Mouse (Mus musculus) hindbrain, embryonic 14.5 days (tissue): ENCODE results near the gene Sh3bp2. TPM values are rescaled to one million over a fixed set of nuclear protein-coding genes. Genes with fewer than 3 reads are reported as not detected.
A peak's percentile ranks its signal among the peaks of the same experiment; 100 is the strongest.

ENCODE experiments used
- ATAC-seq: fragments of 200-750 bp; cut with Nextera tagmentation; 2 replicates; pipeline ENCODE4 v1.8.0; 2017; ENCODE audit warnings: moderate number of reproducible peaks, mild to moderate bottlenecking, moderate TSS enrichment, moderate library complexity; ENCODE audit not compliant: low FRiP score
- DNase-seq: peaks from one replicate; pipeline ENCODE4 v3.0.0-alpha.2; 2015; ENCODE audit warnings: low spot score
- H3K27ac ChIP-seq: fragments of 300-500 bp; sonication (generic); 2 replicates; pipeline ENCODE4 v1.5.1; 2014; ENCODE audit warnings: mild to moderate bottlenecking, moderate library complexity
- H3K27me3 ChIP-seq: fragments of 300-500 bp; sonication (generic); 2 replicates; pipeline ENCODE4 v1.6.1; 2014; ENCODE audit warnings: mild to moderate bottlenecking, low read length, mixed read lengths; ENCODE audit not compliant: control insufficient read depth, insufficient read depth
- H3K36me3 ChIP-seq: fragments of 300-500 bp; sonication (generic); replicated peaks from 2 replicates; pipeline ENCODE4 v1.6.1; 2014; ENCODE audit not compliant: control insufficient read depth, insufficient read depth
- H3K4me1 ChIP-seq: fragments of 300-500 bp; sonication (generic); replicated peaks from 2 replicates; pipeline ENCODE4 v1.6.1; 2014; ENCODE audit warnings: antibody characterized with exemption, low read length, mixed read lengths; ENCODE audit not compliant: control insufficient read depth, insufficient read depth
- H3K4me2 ChIP-seq: fragments of 300-500 bp; sonication (generic); replicated peaks from 2 replicates; pipeline ENCODE4 v1.6.1; 2014; ENCODE audit warnings: mild to moderate bottlenecking, moderate library complexity
- H3K4me3 ChIP-seq: fragments of 300-500 bp; sonication (generic); replicated peaks from 2 replicates; pipeline ENCODE4 v1.5.1; 2014; ENCODE audit warnings: mild to moderate bottlenecking, low read length
- H3K9ac ChIP-seq: fragments of 300-500 bp; sonication (generic); 2 replicates; pipeline ENCODE4 v1.6.1; 2014
- H3K9me3 ChIP-seq: fragments of 300-500 bp; sonication (generic); 2 replicates; pipeline ENCODE4 v1.6.1; 2016; ENCODE audit warnings: low read length; ENCODE audit not compliant: control insufficient read depth
- WGBS: fragments of 180-500 bp; shearing (Covaris S2); extraction: QIAGEN DNeasy Blood & Tissue Kit; methylation state at CpG from one replicate; pipeline ENCODE4 v1.1.7; 2014; 5-methylcytosine and 5-hydroxymethylcytosine counted together
- polyA plus RNA-seq: library from polyadenylated mRNA; unstranded; fragments of >200 nt; fragmentation: Nextera tagmentation; extraction: Ambion mirVana; gene quantifications from 2 replicates; pipeline ENCODE4 v1.2.1, GENCODE M21; 2014

Sh3bp2 gene
- polyA plus RNA-seq, 1 experiment from 2014 or later: 18.7 TPM

GRCm38 (mm10) chr5:34502411-34502810 is 23.2 kb upstream of the Sh3bp2 start:
- no peak overlapping the region for H3K9ac ChIP-seq
- H3K27ac ChIP-seq: no peak overlapping the region
- no peaks in the 10 kb centered on the region; the same call in 1 of the 2 replicates for H3K36me3 ChIP-seq
- WGBS: 96% methylated on average over 1 of the region's 1 CpGs
- no peak overlapping the region for H3K4me2 ChIP-seq
- DNase-seq (no peak), ATAC-seq (no peak)
- H3K27me3 ChIP-seq: no peaks in the 10 kb centered on the region
- H3K9me3 ChIP-seq: no peaks in the 10 kb centered on the region
- no peaks in the 10 kb centered on the region for H3K4me1 ChIP-seq
- H3K4me3 ChIP-seq: no peak overlapping the region

DNA sequence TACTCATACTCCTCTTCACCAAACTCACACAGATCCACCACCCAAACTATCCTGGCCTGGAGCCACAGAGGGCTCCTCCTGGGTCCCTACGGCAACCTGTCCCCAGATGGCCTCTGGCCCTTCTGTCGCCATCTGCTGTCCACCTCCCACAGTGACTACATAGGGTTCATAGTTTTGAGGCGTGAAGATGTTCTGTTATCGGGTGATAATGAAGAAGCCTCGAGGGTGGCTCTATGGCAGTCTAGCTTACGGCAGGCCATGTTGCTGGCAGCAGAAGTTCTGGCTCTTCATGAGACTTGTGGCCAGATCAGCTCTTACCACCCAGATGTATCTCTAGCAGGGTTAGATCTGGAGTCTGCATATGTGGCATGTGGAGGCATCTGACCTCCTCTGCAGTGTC is 22.8 kb upstream of the Sh3bp2 start:
- Histone ChIP-seq H3K4me3 (no peak overlapping the region), H3K9ac (no peak overlapping the region)
- 83% methylated on average over 6 of the region's 6 CpGs for WGBS

DNA sequence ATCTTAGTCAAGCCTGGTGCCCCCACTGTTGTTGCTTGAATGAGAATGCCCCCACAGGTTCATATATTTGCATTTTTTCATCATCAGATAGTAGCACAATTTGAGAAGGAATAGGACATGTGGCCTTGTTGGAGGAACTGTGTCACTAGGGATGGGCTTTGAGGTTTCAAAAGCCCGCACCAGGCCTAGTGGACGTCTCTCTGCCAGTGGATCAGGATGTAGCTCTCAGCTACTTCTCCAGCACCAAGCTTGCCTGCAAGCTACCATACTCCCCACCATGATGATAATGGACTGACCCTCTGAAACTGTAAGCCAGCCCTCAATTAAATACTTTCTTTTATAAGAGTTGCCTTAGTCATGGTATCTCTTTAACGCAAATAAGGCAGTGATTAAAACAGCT is 13.2 kb upstream of the Sh3bp2 start:
- no peaks in the 10 kb centered on the region for H3K36me3 ChIP-seq
- no peaks in the 10 kb centered on the region for H3K9me3 ChIP-seq
- peak overlapping the region; percentile 75 for H3K4me2 ChIP-seq
- peaks cover 11% of the 10 kb centered on the region for H3K27me3 ChIP-seq
- H3K27ac ChIP-seq: no peak overlapping the region
- no peak for DNase-seq
- no peak for ATAC-seq
- no peak overlapping the region for H3K4me3 ChIP-seq
- peaks cover 7% of the 10 kb centered on the region; the same call in 1 of the 2 replicates for H3K4me1 ChIP-seq
- 80% methylated on average over 3 of the region's 3 CpGs for WGBS
- no peak overlapping the region for H3K9ac ChIP-seq

More for the DNA sequence above, 22.8 kb upstream of the Sh3bp2 start:
- no peaks in the 10 kb centered on the region for H3K4me1 ChIP-seq
- no peak overlapping the region for H3K27ac ChIP-seq
- H3K36me3 ChIP-seq: no peaks in the 10 kb centered on the region; the same call in 1 of the 2 replicates
- no peaks in the 10 kb centered on the region for H3K27me3 ChIP-seq
- no peak overlapping the region for H3K4me2 ChIP-seq
- ATAC-seq (no peak), DNase-seq (no peak)
- no peaks in the 10 kb centered on the region for H3K9me3 ChIP-seq

DNA sequence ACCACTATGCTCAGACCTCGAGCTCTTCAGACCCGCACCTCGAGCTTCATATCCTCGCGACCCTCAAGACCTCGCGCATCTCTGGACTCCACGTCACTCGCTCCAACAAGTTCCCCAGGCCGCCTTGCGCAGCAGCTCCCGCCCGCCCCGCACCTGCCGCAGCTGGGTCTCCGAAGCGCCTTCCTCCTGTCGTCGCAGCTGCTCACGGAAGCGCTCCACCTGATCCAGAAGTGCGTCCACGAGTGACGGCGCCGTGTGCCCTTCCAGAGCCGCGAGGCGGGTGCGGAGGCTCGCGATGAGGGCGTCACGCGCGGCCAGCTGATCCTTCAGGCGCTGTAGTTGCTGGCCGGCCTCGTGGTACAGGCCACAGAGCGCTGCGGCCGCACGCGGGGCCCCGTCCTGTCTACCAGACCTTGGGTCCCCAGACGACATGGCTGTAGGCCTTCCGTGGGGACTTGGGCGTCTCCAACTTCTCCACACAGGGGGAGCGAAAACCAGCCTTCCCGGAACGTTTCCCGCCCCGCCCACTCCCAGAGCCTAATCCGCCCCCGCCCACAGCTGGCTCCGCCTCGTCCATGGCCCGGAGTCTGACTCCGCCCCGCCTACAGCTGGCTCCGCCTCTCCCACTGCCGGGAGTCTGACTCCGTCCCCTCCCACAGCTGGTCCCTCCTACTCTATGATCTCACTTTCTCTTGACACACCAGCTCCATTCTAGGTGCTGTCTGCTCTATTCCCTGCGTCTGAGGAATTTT is 12.0 kb upstream of the Sh3bp2 start, which contains the start of gene Tnip2:
Gene Tnip2 (minus strand): TSS at position 526 of the 752 bp plus-strand sequence.
- Histone ChIP-seq H3K4me2 (peak within 1 kb of the TSS; percentile 75), H3K4me1 (peaks cover 7% of the 10 kb centered on the region; the same call in 1 of the 2 replicates), H3K9ac (peak within 1 kb of the TSS; percentile 56), H3K36me3 (no peaks in the 10 kb centered on the region), H3K27ac (no peak within 1 kb of the TSS), H3K9me3 (no peaks in the 10 kb centered on the region), H3K27me3 (peaks cover 11% of the 10 kb centered on the region), H3K4me3 (peak within 1 kb of the TSS; percentile 50)
- ATAC-seq (peak; percentile 95), DNase-seq (peak; percentile 90)
- WGBS: under 1% methylated on average over 63 of the region's 64 CpGs

- Histone ChIP-seq H3K4me3 (peak overlapping the region; percentile 50), H3K27ac (no peak overlapping the region), H3K9ac (no peak overlapping the region), H3K27me3 (peaks cover 11% of the 10 kb centered on the region), H3K4me1 (peaks cover 7% of the 10 kb centered on the region; the same call in 1 of the 2 replicates), H3K36me3 (no peaks in the 10 kb centered on the region), H3K4me2 (peak overlapping the region; percentile 75), H3K9me3 (no peaks in the 10 kb centered on the region)
- DNase-seq: no peak
- ATAC-seq: no peak
- 31% methylated on average over 7 of the region's 7 CpGs for WGBS
Observed at GRCm38 (mm10) chr5:34514218-34514566, 11.4 kb upstream of the Sh3bp2 start.

DNA sequence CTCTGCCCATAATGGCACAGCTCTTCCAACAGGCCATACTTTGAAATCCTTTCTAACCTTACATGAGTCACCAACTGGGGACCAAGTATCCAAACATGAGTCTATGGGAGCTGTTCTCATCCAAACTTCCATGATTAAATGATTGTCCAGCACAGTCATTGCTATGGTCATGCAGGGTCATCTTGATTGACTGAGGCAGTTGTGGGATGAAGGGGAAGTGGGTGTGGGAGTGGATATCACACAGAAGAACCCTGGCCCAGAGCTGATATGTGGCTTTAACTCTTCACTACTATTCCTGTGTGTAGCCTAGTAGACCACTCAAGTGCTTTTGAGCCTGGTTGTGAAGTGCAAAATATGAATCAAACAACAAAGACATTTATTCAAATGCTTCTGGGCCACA is 10.5 kb upstream of the Sh3bp2 start:
- H3K9ac ChIP-seq: no peak overlapping the region
- peaks cover 7% of the 10 kb centered on the region; the same call in 1 of the 2 replicates for H3K4me1 ChIP-seq
- H3K36me3 ChIP-seq: no peaks in the 10 kb centered on the region
- no peaks in the 10 kb centered on the region for H3K9me3 ChIP-seq
- ATAC-seq (no peak), DNase-seq (no peak)
- H3K27me3 ChIP-seq: peaks cover 11% of the 10 kb centered on the region
- H3K4me2 ChIP-seq: no peak overlapping the region
- H3K4me3 ChIP-seq: no peak overlapping the region
- H3K27ac ChIP-seq: no peak overlapping the region

DNA sequence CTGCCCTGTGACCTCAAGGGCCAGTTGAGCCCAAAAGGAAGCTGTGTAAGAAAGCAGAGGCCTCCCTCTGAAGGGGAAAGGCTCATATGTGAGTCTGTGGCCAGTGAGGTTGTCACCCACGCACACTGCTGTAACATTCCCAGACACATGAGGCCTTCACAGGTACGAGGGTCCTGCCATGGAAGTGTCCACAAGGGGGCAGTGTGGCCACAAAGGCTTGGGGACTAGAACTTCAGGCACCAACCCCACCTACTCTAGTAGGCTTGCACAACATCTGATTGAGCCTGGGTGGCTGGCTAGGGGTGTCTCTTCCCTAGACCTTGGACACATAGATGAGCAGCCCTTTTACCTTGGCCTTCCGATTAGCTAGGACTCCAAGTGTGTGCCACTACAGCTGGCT is 7.7 kb upstream of the Sh3bp2 start:
- no peak overlapping the region for H3K4me3 ChIP-seq
- no peaks in the 10 kb centered on the region for H3K36me3 ChIP-seq
- H3K9me3 ChIP-seq: no peaks in the 10 kb centered on the region
- peaks cover 5% of the 10 kb centered on the region; the same call in 1 of the 2 replicates for H3K4me1 ChIP-seq
- ATAC-seq (no peak), DNase-seq (peak; percentile 46)
- H3K4me2 ChIP-seq: no peak overlapping the region
- 24% methylated on average over 3 of the region's 3 CpGs for WGBS
- H3K27ac ChIP-seq: no peak overlapping the region
- H3K27me3 ChIP-seq: peaks cover 5% of the 10 kb centered on the region
- no peak overlapping the region for H3K9ac ChIP-seq

DNA sequence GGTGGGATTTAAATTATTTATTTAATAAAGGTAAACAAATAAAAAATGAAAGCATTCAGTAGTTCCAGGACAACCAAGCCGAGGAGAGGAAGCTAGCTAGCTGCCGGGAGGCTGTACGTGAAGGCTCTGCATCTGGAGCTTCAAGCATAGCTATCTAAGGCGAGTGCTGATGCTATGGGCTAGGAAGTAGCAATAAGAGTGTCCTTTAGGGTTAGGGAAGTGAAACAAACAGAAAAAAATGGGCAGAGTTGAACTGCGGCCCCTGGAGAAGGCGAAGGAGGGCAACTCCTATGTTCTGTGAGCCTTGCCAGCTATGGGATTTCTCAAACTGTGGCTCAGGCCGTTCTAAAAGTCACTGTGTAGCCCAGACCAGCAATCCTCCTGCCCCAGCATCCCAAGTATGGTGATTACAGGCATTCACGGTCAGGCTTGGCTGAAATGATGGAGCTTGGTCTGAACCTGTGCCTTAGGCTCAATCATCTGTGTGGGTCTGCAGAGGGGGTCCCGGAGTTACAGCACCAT is 6.2 kb upstream of the Sh3bp2 start:
- Histone ChIP-seq H3K36me3 (no peaks in the 10 kb centered on the region), H3K9ac (no peak overlapping the region), H3K4me2 (no peak overlapping the region), H3K4me3 (no peak overlapping the region), H3K27me3 (no peaks in the 10 kb centered on the region), H3K9me3 (no peaks in the 10 kb centered on the region), H3K27ac (no peak overlapping the region), H3K4me1 (no peaks in the 10 kb centered on the region)
- ATAC-seq: no peak
- no peak for DNase-seq
- 83% methylated on average over 9 of the region's 9 CpGs for WGBS

- no peaks in the 10 kb centered on the region for H3K4me1 ChIP-seq
- no peak overlapping the region for H3K4me2 ChIP-seq
- H3K27ac ChIP-seq: no peak overlapping the region
- H3K27me3 ChIP-seq: no peaks in the 10 kb centered on the region
- no peak for DNase-seq
- 83% methylated on average over 11 of the region's 11 CpGs for WGBS
- H3K36me3 ChIP-seq: no peaks in the 10 kb centered on the region
- H3K9ac ChIP-seq: no peak overlapping the region
- no peak overlapping the region for H3K4me3 ChIP-seq
- ATAC-seq: no peak
- no peaks in the 10 kb centered on the region for H3K9me3 ChIP-seq
Observed at GRCm38 (mm10) chr5:34520458-34521209, 5.0 kb upstream of the Sh3bp2 start.
